Mouse (Mus musculus) erythroblast, adult 5-6 weeks (primary cell): ENCODE results near the gene Crlf2. TPM values are rescaled to one million over a fixed set of nuclear protein-coding genes. Genes with fewer than 3 reads are reported as not detected.

Experiments
- ATAC-seq: replicated peaks from 2 replicates; pipeline ENCODE4 v1.8.0; 2016; ENCODE audit warnings: moderate number of reproducible peaks, mild to moderate bottlenecking, moderate TSS enrichment, inconsistent platforms; ENCODE audit not compliant: poor library complexity, low FRiP score, severe bottlenecking
- total RNA-seq, 2 experiments: library from RNA; stranded (forward) in 1 of 2; stranded (reverse) in 1 of 2; fragments of 150-400 nt in 1 of 2; fragments of 200-764, 138-1000 nt in 1 of 2; gene quantifications; 2 replicates each; pipeline versions ENCODE4 v1.2.3 to v1.2.4; 2015 to 2017; ENCODE audit warnings: low replicate concordance in 2 of 2

Gene Crlf2
- total RNA-seq, 2 experiments from 2014 or later, result 2.6 TPM; not detected in 1

DNA sequence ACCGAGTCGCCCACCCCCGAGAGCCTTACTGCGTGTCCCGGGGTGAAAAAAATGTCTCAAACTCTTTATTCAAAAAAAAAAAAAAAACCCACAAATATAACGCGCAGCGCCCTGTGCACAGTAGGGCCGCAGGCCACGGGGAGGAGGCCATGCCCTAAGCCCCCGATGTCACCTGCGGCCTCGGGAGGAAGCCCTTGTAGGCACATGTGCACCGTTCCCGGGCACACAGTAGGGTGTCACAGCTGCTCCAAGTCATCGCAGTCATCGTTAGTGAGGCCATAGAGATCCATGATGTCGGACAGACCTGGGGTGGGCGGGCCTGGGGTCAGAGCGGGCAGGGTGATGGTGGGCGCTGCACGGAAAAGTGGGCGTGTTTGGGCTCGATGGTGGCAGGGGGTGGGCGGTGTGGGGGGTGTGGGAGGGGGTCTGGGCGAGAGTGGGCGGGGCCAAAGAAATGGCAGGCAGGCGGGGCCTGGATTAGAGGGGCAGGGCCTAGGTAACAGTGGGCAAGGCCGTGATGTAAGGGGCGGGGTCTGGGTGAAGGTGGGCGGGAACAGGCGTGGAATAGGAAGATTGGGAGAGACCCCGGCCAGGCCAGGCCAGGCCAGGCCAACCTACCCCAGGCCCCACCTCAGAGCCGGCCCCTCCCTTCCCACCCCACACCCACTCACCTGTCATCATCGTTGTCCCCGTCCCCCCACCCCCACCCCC is 8.4 kb downstream of the Crlf2 start:
- no peak for ATAC-seq

DNA sequence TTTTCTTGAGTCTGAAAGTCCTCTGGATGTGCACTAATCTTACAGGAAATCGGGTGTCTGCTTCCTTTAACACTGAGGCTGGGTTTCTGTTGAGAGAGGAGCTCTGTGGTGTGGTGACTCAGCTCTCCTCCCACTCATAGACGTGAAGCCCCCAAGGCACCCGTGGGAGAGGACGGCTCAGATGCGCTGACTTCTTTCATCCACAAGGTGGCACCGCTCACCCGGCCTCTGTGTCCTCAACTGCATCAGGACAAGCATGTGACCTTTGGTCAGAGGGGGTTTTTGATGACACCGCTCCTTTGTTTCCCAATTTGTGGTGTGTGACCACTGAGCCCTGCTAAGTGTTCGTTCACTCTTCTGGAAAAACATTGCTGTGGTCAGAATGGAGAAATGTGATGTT is 10.1 kb downstream of the Crlf2 start:
- ATAC-seq, result no peak

DNA sequence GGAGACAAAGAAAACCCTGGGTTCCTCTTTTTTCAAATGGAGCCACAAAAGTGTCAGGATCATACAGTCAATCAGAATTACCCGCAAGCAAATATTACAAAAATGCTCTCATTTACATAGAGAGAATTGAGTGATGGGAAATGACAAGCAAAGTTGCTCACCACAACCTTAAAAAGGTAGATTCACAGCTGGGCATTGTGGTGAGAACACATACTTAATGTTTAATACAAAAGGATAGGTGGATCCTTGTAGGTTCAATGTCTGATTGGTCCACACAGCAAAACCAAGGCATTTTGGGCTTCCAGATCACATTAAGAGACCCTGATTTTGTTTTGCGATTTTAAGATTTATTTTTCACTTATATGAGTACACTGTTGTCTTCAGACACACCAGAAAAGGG is 11.7 kb downstream of the Crlf2 start:
- no peak for ATAC-seq

DNA sequence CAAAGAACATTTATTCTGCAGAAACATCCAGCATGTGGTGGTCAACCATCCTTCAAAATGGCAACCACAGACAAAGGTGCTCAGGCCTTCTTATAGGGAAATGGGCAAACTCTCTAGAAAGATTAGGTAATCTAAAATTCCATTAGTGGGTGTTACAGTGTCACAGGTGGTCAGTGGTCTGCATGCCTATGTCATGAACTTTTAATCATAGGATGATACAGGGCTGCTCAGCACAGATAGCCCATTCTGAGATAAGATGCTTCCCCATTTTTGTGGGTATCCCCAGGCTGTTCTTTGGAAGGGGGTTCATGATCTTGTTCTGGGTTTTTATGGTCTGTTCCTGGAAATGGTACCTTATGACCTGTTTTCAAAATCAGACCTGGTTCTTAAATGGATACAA is 49.1 kb downstream of the Crlf2 start:
- ATAC-seq, result no peak

DNA sequence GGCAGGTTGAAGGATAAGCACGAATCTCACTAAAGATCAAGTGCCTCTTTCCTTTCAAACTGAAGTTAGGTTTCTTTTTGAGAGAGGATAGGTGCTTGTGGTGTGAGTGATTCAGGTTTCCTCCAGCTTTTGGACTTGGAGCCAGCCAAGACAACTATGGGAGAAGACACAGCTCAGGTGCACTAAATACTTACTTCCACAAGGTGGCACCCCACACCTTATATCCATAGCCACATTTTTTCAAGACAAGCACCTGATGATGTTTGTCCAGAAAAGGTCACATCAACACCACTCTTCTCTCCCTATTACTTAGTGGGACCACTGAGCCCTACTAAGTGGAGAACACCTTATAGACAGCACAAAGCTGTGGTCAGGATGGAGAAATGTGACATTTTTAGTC is 52.1 kb downstream of the Crlf2 start:
- ATAC-seq, result no peak

Other genes starting within 250 kb of the Crlf2 start
- under 0.01 TPM in 1 of 2 replicates, not detected in the other for gene Vmn2r16, start 228.8 kb downstream of the Crlf2 start, total RNA-seq (2015; ENCODE audit: low replicate concordance)
- gene Vmn2r16, start 228.8 kb downstream of the Crlf2 start, total RNA-seq (2017; ENCODE audit: low replicate concordance), result not detected in 2 replicates
- gene Vmn2r17, start 139.3 kb downstream of the Crlf2 start, total RNA-seq (2015; ENCODE audit: low replicate concordance), result not detected in 2 replicates
- 0.09 and 0.14 TPM in 2 replicates for gene Vmn2r17, start 139.3 kb downstream of the Crlf2 start, total RNA-seq (2017; ENCODE audit: low replicate concordance)
- gene 5430403G16Rik, start 132.0 kb upstream of the Crlf2 start, total RNA-seq (2015; ENCODE audit: low replicate concordance), result not detected in 2 replicates
- gene 5430403G16Rik, start 132.0 kb upstream of the Crlf2 start, total RNA-seq (2017; ENCODE audit: low replicate concordance), result 0.84 TPM in 1 of 2 replicates, not detected in the other
- gene 4930522L14Rik, start 192.9 kb upstream of the Crlf2 start, total RNA-seq (2015; ENCODE audit: low replicate concordance), result 2.1 and 10.2 TPM in 2 replicates
- gene 4930522L14Rik, start 192.9 kb upstream of the Crlf2 start, total RNA-seq (2017; ENCODE audit: low replicate concordance), result 2.1 TPM in 1 of 2 replicates, not detected in the other